Mouse (Mus musculus): ENCODE measurements around the gene Fli1.

Fli1 gene

GRCm38 (mm10) chr9:32502256-32503010 lies 40.2 kb downstream of the Fli1 start:
- DNase-seq (ENCODE audit: low spot score in 2 of 2): no peak

GRCm38 (mm10) chr9:32500886-32501285 lies 41.8 kb downstream of the Fli1 start:
- no peak for DNase-seq (ENCODE audit: low spot score in 2 of 2)

GRCm38 (mm10) chr9:32500063-32500462 lies 42.6 kb downstream of the Fli1 start:
- DNase-seq (ENCODE audit: low spot score in 2 of 2): no peak

DNA sequence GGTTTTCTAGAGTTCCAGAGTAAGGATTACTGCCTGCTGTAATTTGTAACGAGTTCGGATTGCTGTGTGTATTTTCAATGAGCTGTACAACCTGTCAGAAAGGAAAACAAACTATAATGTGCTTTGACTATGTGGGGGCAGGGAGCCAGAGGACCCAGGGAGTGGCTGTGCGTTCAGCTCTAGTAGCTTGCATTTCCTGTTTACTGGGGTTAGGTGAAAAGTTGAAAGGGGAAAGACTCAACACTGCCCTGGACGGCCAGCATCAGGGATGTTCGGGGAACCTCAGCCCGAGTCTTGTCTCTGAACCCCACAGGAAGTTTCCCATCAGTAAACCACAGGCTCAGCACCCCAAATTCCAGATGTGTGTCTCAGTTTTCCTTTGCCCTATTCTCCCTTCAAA lies 43.2 kb downstream of the Fli1 start:
- DNase-seq (ENCODE audit: low spot score in 2 of 2): peak in 1 of 2 experiments; percentile 52

DNA sequence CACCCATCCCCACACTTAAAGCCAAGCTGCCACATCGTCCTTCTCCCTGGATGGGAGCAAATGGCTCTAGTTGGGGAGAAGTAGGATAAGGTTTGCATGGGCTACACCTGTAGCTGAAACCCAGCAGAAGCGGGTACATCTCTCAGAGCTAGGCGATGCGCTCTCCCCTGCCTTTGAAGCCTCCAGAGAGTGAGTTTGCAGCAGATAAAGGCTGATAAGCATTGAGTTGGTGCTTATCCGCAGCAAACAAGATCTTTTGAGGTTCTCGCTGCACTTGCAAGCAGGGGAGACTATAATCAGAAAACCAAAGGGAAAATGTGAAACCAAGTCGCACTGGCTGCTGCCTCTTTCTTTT lies 47.0 kb downstream of the Fli1 start:
- DNase-seq (ENCODE audit: low spot score in 2 of 2): no peak

DNA sequence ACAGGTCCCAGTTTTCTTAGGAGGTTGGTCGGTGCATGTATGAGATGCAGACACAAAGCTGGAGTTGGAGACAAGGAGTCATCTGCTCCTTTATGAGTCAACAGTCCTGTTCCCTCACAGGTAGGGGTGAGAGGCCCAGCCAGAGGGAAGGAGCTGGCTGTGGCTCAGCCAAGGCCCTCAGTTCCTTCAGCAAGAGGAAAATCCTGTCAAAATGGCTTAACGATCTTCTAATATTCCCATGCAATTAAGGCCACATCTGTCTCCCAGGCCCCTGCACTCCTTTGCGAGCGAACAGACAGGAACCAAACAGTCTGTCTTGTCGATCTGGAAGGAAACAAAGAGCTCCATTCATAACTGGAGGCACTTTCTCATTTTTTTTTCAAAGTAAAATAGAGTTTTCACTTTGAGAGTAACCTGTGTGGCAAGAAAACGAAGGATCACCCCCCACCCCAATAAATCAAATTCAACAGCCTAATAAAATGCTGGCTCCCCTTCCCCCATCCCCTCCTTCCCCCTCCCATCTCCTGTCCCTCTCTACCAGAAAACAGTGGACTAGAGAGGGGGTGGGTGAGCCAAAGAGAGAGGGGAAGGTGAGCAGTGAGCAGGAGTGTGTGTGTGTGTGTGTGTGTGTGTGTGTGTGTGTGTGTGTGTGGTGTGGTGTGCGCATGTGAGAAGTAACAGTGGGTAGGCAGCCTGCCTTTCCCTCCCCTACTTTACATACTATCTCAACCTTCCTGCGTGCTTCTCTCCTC lies 47.6 kb downstream of the Fli1 start:
- DNase-seq (ENCODE audit: low spot score in 2 of 2): no peak

DNA sequence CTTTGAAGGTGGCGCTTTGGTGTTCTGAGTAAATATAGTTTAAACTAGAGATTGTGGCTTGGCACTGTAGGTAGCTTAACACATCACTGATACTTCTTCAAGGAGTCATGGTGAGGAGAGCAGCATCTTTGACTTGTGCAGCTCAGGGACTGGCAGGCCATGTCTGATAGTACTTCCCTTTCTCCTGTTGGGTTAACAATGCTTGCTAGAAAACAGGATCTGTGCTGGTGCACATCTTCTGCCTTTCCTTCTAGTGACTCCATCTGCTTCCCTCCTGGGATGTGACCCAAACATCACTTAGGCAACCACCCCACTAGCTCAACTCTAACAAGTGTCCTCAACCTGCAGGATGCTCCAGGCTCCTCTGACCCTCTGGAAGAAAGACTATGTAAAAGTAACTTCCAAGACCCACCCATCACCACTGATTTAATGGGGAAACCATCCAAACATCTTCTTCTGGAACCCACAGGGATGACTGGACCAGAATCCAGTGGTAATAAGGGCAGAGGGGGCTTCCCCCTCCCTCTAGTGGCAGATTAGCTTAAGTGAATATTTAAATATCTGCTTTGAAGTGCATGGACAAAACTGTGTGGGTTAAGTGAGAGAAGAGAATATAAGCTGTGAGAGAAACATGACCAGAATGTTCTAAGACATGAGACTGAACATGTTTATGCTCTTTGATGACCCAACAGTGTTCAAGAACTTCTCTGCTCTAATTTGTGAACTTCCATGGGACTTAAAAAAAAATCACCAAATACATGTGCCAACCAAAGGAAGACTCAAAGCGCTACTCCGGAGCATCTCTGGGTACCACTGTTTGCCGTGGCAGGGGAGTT lies 48.9 kb downstream of the Fli1 start:
- no peak for DNase-seq (ENCODE audit: low spot score in 2 of 2)

DNA sequence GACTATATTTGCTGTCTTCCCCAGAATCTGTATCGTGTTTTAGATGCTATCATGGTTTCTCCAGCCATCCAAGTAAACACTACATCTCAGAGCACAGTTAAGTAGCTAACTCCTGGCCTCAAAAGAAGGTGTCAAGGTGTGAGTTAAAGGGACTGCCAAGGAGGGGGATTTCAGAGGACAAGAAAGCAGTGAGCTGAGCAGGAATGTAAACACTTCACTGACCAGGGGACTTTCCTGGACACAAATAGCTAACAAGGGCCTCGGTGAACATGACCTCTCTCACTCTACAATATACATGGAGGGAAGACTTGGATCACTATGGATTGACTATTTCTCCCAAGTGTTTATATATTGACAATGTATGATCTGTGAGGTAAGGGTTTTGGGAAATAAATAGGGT lies 49.9 kb downstream of the Fli1 start:
- no peak for DNase-seq (ENCODE audit: low spot score in 2 of 2)

DNA sequence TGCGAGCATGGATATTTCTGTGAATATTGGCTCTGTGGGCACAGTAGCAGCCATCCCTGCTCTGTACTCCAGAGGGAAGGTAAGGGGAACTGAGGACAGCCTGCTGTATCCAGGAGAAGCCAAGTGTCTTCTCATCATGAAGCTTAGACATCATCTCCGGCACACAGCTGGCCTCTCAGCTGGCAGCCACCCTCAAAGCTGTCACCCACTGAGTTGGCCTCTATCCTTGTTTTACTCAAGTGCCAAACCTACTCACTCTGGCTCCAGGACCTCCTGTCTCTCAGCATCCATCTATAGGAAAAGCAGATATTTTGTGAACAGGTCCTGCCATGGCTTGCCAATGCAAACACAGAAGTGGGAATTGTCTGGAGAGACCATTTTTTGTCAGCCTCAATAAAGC lies 51.2 kb downstream of the Fli1 start:
- no peak for DNase-seq (ENCODE audit: low spot score in 2 of 2)

- no peak for DNase-seq (ENCODE audit: low spot score in 2 of 2)
These were observed 52.8 kb downstream of the Fli1 start for GRCm38 (mm10) chr9:32489794-32490358.

DNA sequence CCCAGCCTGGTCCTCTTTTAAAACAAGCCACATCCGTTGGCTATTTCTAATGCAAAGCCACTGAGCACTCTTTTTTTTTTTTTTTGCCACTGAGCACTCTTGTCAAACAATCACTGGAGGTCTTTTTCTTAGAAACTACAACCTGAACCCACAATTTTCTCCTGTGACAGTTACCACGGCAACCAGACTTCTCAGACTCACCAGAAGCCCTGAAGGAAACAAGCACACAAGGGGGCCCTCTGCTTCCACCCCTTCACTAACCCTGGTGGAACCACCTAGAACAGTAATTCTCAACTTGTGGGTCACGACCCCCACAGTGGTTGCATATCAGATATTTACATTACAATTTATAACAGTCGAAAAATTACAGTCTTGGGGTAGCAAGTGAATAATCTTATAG lies 53.3 kb downstream of the Fli1 start:
- DNase-seq (ENCODE audit: low spot score in 2 of 2): no peak

GRCm38 (mm10) chr9:32488627-32489026 lies 54.0 kb downstream of the Fli1 start:
- DNase-seq (ENCODE audit: low spot score in 2 of 2): no peak

GRCm38 (mm10) chr9:32487823-32488222 lies 54.8 kb downstream of the Fli1 start:
- DNase-seq (ENCODE audit: low spot score in 2 of 2): no peak

GRCm38 (mm10) chr9:32487401-32487800 lies 55.3 kb downstream of the Fli1 start:
- no peak for DNase-seq (ENCODE audit: low spot score in 2 of 2)

GRCm38 (mm10) chr9:32480418-32480817 lies 62.2 kb downstream of the Fli1 start:
- DNase-seq (ENCODE audit: low spot score in 2 of 2): no peak

GRCm38 (mm10) chr9:32478799-32479198 lies 63.9 kb downstream of the Fli1 start:
- no peak for DNase-seq (ENCODE audit: low spot score in 2 of 2)

- no peak for DNase-seq (ENCODE audit: low spot score in 2 of 2)
These were observed 64.6 kb downstream of the Fli1 start for GRCm38 (mm10) chr9:32478087-32478486.

- no peak for DNase-seq (ENCODE audit: low spot score in 2 of 2)
These were observed 66.1 kb downstream of the Fli1 start for GRCm38 (mm10) chr9:32476604-32477003.

DNA sequence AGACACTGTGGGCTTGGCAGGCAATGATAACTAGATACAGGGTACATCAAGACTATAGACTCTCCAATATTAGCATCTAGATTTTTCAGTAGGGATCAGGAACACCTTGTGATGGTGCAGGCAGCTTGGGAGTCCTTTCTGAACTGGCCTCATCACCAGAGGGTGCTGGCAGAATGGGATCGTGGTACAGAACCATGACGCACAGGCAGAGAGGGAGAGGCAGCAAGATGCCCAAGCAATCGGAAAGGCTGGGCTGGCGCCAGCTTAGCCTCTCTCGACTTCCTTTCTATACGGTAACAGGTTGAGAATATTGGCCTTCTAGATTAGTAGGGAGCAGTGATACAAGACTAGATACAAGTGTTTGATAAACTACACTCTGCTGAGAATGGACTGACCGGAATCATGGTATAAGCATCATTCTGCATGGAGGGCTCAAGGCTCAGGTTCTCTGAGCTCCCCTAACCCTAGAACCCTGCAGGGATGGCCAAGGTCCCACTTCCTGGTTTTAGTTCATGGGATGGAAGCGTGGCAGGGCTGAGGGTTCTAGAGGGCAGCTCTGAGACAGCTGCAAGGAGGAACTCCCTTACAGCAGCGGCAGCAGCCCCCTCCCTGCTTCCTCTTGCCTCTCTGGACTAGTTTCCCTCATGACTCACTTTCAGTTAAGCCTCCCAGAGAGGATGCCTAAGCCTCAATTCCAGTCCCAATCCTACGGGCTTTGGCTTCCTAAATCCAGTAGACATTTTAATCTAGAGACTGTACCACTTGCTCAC lies 67.9 kb downstream of the Fli1 start:
- DNase-seq (ENCODE audit: low spot score in 2 of 2): no peak

- no peak for DNase-seq (ENCODE audit: low spot score in 2 of 2)
These were observed 70.3 kb downstream of the Fli1 start for GRCm38 (mm10) chr9:32472346-32472745.

DNA sequence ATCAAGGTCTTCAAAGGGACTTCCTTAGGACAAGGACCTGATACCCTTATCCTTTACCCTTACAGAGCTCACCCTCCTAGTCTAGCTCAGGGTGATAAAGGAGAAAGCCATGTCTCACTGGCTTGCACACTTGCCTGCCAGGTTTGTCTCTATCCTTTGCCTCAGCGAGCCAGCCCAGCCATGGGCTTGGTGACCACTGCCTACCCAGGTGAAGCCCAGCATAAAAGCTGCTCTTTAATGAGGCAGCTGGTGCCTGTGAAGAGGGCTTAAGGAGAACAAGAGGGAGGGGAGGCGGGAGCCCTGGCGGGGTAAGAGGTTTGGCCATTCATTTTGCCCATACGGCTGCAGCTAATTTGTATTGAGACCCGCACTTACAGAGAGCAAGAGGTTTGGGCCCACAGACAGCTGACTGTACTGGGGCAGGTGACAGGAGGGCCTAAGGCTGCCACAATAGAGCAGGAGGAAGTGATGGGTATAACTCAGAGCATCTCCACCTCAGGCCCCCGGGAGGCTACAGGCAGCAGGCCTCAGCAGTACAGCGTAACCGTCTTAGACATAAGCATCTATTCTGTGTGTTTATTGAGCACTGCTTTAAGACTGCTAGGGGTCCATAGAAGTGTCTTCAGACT lies 73.4 kb downstream of the Fli1 start:
- DNase-seq (ENCODE audit: low spot score in 2 of 2): no peak

All from spleen, postnatal 14 days (tissue).